Mouse (Mus musculus) heart, embryonic 11.5 days (tissue): ENCODE data around the gene Galnt2. TPM values are rescaled to one million over a fixed set of nuclear protein-coding genes. Genes with fewer than 3 reads are reported as not detected.

Experiments
- ATAC-seq: fragments of 200-750 bp; cut with Nextera tagmentation; replicated peaks from 2 replicates; pipeline ENCODE4 v1.8.0; 2017; ENCODE audit warnings: moderate library complexity; ENCODE audit not compliant: insufficient number of reproducible peaks, low FRiP score, low TSS enrichment
- H3K27ac ChIP-seq: fragments of 300-500 bp; sonication (generic); 2 replicates; pipeline ENCODE4 v1.5.1; 2014; ENCODE audit warnings: mild to moderate bottlenecking, low read depth, low read length
- H3K27me3 ChIP-seq: fragments of 300-500 bp; sonication (generic); 2 replicates; pipeline ENCODE4 v1.6.1; 2014; ENCODE audit warnings: mild to moderate bottlenecking, low read length, mixed read lengths; ENCODE audit not compliant: control insufficient read depth, insufficient read depth
- H3K36me3 ChIP-seq: fragments of 300-500 bp; sonication (generic); 2 replicates; pipeline ENCODE4 v1.6.1; 2014; ENCODE audit warnings: mild to moderate bottlenecking, low read length, moderate library complexity, mixed read lengths; ENCODE audit not compliant: control insufficient read depth, insufficient read depth
- H3K4me1 ChIP-seq: fragments of 300-500 bp; sonication (generic); 2 replicates; pipeline ENCODE4 v1.6.1; 2014; ENCODE audit warnings: low read length; ENCODE audit not compliant: control insufficient read depth, insufficient read depth
- H3K4me2 ChIP-seq: fragments of 300-500 bp; sonication (generic); 2 replicates; pipeline ENCODE4 v1.6.1; 2014; ENCODE audit warnings: mild to moderate bottlenecking, moderate library complexity
- H3K4me3 ChIP-seq: fragments of 300-500 bp; sonication (generic); 2 replicates; pipeline ENCODE4 v1.5.1; 2014; ENCODE audit warnings: low read depth, low read length
- H3K9ac ChIP-seq: fragments of 300-500 bp; sonication (generic); 2 replicates; pipeline ENCODE4 v1.6.1; 2014; ENCODE audit warnings: mild to moderate bottlenecking, low read depth, low read length, moderate library complexity
- H3K9me3 ChIP-seq: fragments of 300-500 bp; sonication (generic); replicated peaks from 2 replicates; pipeline ENCODE4 v1.6.1; 2016; ENCODE audit warnings: low read length; ENCODE audit not compliant: control insufficient read depth
- WGBS: fragments of 180-500 bp; shearing (Covaris S2); extraction: QIAGEN DNeasy Blood & Tissue Kit; methylation state at CpG from one replicate; pipeline ENCODE4 v1.1.7; 2014; ENCODE audit not compliant: insufficient replicate concordance; 5-methylcytosine and 5-hydroxymethylcytosine counted together
- polyA plus RNA-seq: library from polyadenylated mRNA; unstranded; fragments of >200 nt; fragmentation: Nextera tagmentation; extraction: Ambion mirVana; gene quantifications from 2 replicates; pipeline ENCODE4 v1.2.1, GENCODE M21; 2014

Gene Galnt2
- polyA plus RNA-seq, 1 experiment from 2014 or later = 63.2 TPM

DNA sequence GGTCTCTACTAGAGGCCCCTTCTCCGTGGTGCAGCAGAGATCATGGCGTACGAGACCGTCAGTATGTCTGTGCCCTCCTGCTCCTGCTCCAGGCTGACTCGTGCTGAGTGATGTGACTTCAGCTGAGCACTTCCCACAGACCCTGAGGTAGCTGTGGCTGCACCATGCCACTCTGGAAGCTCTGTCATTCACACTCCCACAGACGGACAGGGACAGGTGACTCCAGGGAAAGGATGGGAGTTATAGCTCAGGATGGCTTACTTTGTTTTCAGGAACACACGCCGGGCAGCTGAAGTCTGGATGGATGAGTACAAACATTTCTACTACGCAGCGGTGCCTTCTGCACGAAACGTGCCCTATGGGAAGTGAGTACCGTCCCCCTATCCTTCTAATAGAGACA, 105.1 kb downstream of the Galnt2 start:
- 89% methylated on average over 13 of the region's 13 CpGs for WGBS
- H3K27ac ChIP-seq = no peak overlapping the region
- no peak overlapping the region for H3K4me2 ChIP-seq
- H3K36me3 ChIP-seq = peaks cover 23% of the 10 kb centered on the region
- no peak for ATAC-seq
- no peak overlapping the region for H3K9ac ChIP-seq
- no peaks in the 10 kb centered on the region for H3K4me1 ChIP-seq
- no peaks in the 10 kb centered on the region for H3K27me3 ChIP-seq
- no peak overlapping the region for H3K4me3 ChIP-seq
- H3K9me3 ChIP-seq = no peaks in the 10 kb centered on the region

DNA sequence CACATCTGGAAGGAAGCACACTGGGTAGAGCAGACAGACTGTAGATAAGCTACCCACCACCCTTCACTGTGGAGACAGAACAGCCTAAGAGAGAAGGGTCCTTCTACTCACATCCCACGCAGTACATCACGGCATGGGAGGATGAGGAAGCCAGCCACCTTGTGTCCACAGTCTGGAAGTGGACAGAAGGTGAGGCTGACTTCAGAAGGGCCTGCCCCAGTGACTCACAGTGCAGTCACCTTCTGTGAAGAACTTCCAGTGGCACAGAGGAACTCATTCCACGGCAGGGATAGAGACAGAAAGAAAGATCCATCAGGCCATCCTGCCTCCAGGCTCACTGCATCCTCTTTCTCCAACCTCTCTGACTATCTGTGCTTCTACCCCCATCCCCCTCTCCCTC, 108.6 kb downstream of the Galnt2 start:
- no peak for ATAC-seq
- Histone ChIP-seq H3K27ac (no peak overlapping the region), H3K4me2 (no peak overlapping the region), H3K36me3 (peaks cover 18% of the 10 kb centered on the region), H3K9me3 (no peaks in the 10 kb centered on the region), H3K4me3 (no peak overlapping the region), H3K4me1 (no peaks in the 10 kb centered on the region), H3K9ac (no peak overlapping the region), H3K27me3 (no peaks in the 10 kb centered on the region)
- 84% methylated on average over 3 of the region's 3 CpGs for WGBS

DNA sequence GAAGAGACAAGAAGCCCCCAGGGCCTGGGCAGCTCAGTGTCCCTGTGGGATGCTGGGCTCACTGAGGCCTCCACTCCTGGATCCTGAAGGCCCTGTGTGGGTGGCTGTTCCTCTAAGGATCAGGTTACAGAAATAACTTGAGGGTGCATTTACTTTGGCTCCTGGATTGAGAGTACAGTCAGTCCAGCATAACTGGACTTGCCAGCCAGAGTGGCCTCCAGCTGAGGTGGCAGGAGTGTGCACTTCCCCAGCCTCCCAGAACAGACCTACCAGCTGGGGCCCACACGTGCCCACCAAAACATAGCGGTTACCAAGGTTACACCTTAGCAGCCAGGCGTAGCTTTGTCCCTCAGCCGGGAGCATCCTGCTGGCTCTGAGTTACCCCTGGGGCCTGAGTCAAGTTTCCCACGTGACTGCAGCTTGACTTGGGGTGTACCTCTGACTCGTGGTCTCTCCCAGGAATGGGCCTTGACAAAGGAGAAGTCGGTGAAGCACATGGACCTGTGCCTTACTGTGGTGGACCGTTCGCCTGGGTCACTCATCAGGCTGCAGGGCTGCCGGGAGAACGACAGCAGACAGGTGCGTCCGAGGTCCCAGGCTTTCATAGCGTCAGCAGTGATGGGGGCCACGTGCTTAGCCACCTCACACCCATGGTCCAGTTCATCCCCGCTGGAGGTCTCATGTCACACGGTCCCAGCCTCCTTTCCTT, 109.3 kb downstream of the Galnt2 start:
- no peak for ATAC-seq

DNA sequence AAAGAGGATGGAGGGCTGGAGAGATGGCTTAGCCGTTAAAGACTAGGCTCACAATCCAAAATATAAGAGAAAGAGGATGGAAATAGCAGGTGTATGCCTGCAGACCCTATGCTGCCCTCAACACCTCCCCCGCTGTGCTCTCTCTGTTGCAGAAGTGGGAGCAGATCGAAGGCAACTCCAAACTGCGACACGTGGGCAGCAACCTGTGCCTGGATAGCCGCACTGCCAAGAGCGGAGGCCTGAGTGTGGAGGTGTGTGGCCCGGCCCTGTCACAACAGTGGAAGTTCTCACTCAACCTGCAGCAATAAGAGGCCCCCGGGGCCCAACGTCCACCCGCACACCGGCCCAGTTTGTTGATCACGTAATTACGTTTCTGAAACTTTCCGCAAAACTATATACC, 112.0 kb downstream of the Galnt2 start:
- Histone ChIP-seq H3K9me3 (no peaks in the 10 kb centered on the region), H3K4me2 (no peak overlapping the region), H3K27me3 (no peaks in the 10 kb centered on the region), H3K27ac (no peak overlapping the region; the same call in 1 of the 2 replicates), H3K9ac (no peak overlapping the region), H3K4me3 (no peak overlapping the region), H3K36me3 (peaks cover 15% of the 10 kb centered on the region), H3K4me1 (no peaks in the 10 kb centered on the region; the same call in none of the 2 replicates)
- ATAC-seq = no peak
- 84% methylated on average over 15 of the region's 15 CpGs for WGBS

More for the DNA sequence above, 109.3 kb downstream of the Galnt2 start:
- WGBS = 76% methylated on average over 17 of the region's 17 CpGs
- H3K36me3 ChIP-seq = peaks cover 19% of the 10 kb centered on the region
- H3K4me1 ChIP-seq = no peaks in the 10 kb centered on the region
- no peaks in the 10 kb centered on the region for H3K9me3 ChIP-seq
- no peak overlapping the region for H3K27ac ChIP-seq
- H3K4me3 ChIP-seq = no peak overlapping the region
- 0 out of 2 replicates have a peak overlapping the region, but pooled peaks have one; percentile 16 for H3K9ac ChIP-seq
- no peaks in the 10 kb centered on the region for H3K27me3 ChIP-seq
- H3K4me2 ChIP-seq = no peak overlapping the region

DNA sequence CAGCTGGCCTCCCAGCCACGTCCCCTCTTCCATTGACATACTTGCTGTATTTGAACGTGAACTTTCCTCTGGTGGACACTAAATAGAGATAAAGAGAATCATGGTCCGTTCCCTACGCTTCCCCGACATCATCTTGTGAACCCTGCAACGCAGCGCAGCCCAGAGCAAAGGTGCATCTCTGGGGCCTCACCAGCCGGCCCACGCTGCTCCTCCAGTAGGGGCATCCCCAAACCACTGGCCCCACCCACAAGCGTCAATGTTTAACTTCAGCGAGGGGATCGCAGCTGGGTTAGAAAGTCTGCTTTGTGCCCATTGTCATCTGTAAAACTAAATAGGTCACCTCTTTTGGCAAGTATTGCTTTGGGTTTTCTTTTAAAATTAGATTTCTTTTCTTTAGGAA, 112.8 kb downstream of the Galnt2 start:
- no peaks in the 10 kb centered on the region; the same call in none of the 2 replicates for H3K4me1 ChIP-seq
- H3K36me3 ChIP-seq = peaks cover 13% of the 10 kb centered on the region
- WGBS = 87% methylated on average over 12 of the region's 12 CpGs
- H3K4me3 ChIP-seq = no peak overlapping the region
- H3K27me3 ChIP-seq = no peaks in the 10 kb centered on the region
- no peak overlapping the region for H3K27ac ChIP-seq
- H3K4me2 ChIP-seq = no peak overlapping the region
- H3K9ac ChIP-seq = no peak overlapping the region
- no peak for ATAC-seq
- H3K9me3 ChIP-seq = no peaks in the 10 kb centered on the region

DNA sequence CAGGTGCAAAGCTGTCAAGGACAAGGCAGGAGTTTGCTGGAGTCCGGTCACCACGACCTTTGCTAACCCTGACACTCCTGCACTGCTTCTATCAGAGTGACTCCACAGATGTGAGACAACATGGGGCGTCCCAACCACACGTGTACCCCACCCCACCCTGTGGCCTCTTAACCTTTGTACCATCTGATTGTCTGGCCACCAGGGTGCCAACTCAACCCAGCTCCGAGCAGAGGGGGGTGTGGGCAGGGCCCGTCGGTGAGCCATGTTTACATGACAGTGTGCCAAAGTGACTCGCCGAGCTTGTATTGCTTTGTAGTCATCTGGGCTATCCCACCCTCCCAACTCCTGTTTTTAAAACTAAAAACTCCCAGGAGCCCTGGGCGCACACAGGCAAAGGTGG, 113.9 kb downstream of the Galnt2 start:
- no peaks in the 10 kb centered on the region for H3K9me3 ChIP-seq
- H3K36me3 ChIP-seq = peaks cover 10% of the 10 kb centered on the region

DNA sequence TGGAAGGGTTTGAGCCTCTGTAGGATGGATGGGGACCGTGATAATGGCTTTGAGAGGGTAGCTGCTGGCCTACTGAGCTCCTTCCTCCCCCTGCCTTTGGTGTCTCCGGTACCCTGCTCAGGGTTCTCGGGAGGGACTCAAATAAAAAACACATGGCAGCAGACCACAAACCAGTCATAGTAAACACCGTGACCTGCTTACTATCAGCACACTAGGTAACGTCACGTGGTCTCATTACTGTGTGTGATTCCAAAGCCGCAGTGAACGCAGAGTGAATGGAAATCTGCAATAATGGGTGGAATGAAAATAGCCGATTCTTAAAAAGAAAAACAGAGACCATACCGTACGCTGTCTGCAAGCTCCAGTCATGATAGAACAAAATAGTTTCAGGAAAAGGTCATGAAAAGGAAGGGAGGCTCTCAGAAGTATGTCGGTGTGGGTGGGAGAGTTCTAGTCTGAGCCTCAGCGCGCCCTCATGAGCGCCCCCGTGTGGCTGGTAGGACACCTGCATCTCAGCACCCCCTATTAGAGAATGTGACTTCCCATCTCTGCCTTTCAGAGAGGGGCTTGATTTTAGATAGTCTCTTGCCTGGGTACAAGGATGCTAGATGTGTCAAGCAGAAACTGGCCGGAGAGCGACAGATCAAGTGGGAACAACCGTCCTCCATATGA, 115.8 kb downstream of the Galnt2 start:
- Histone ChIP-seq H3K36me3 (0 out of 2 replicates have a peak, but pooled peaks cover 3% of the 10 kb centered on the region), H3K9ac (no peak overlapping the region), H3K4me2 (peak overlapping the region; percentile 24), H3K4me3 (no peak overlapping the region), H3K27me3 (no peaks in the 10 kb centered on the region; the same call in 1 of the 2 replicates), H3K9me3 (no peaks in the 10 kb centered on the region), H3K4me1 (no peaks in the 10 kb centered on the region; the same call in none of the 2 replicates), H3K27ac (no peak overlapping the region)
- WGBS = 39% methylated on average over 19 of the region's 19 CpGs
- ATAC-seq = 0 out of 2 replicates have a peak, but pooled peaks have one; percentile 4

More for the DNA sequence above, 113.9 kb downstream of the Galnt2 start:
- H3K27ac ChIP-seq = no peak overlapping the region
- H3K4me1 ChIP-seq = no peaks in the 10 kb centered on the region; the same call in none of the 2 replicates
- ATAC-seq = no peak
- 83% methylated on average over 10 of the region's 10 CpGs for WGBS
- no peaks in the 10 kb centered on the region for H3K27me3 ChIP-seq
- H3K4me2 ChIP-seq = no peak overlapping the region
- no peak overlapping the region for H3K9ac ChIP-seq
- no peak overlapping the region for H3K4me3 ChIP-seq

DNA sequence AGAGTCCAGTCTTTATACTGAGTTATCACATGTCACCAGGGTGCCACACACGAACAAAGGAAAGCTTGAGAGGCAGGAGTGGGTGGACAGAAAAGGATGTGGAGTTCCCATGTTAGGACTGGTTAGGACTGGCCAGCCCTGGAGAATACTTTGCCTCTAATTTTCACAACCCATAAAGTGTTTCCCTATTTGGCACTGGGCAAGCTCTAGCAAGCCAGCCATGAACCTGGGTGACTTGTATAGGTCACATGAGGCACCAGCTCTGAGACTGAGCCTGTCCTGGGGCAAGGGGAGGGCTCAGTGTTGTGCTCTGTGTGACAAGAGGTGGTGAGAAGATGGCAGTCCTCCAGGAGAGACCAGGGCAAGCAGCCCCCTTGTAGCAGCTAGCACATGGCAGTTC, 116.9 kb downstream of the Galnt2 start:
- Histone ChIP-seq H3K4me1 (no peaks in the 10 kb centered on the region; the same call in none of the 2 replicates), H3K27ac (no peak overlapping the region), H3K4me3 (no peak overlapping the region), H3K9ac (no peak overlapping the region), H3K27me3 (no peaks in the 10 kb centered on the region; the same call in 1 of the 2 replicates), H3K9me3 (no peaks in the 10 kb centered on the region), H3K4me2 (no peak overlapping the region), H3K36me3 (0 out of 2 replicates have a peak, but pooled peaks cover 3% of the 10 kb centered on the region)
- 68% methylated on average over 1 of the region's 1 CpGs for WGBS
- ATAC-seq = no peak
